Mouse (Mus musculus): ENCODE results near the gene Fyco1. TPM values are rescaled to one million over a fixed set of nuclear protein-coding genes. Genes with fewer than 3 reads are reported as not detected.
"Not testable (repeated sequence)": the region's sequence is repeated elsewhere in the genome, so short reads cannot be mapped to it uniquely, and the experiment has no call there.

Gene Fyco1
- total RNA-seq, 2 experiments from 2014 or later = 130 to 141 TPM

GRCm38 (mm10) chr9:123756752-123757151, 94.9 kb downstream of the Fyco1 start:
- DNase-seq (ENCODE audit: low spot score in 2 of 2) = no peak

GRCm38 (mm10) chr9:123754333-123754732, 97.4 kb downstream of the Fyco1 start:
- DNase-seq (ENCODE audit: low spot score in 2 of 2) = no peak

- DNase-seq (ENCODE audit: low spot score in 2 of 2) = not testable (repeated sequence)
Measured at GRCm38 (mm10) chr9:123749687-123750086, 102.0 kb downstream of the Fyco1 start.

GRCm38 (mm10) chr9:123740799-123741198, 110.9 kb downstream of the Fyco1 start:
- DNase-seq (ENCODE audit: low spot score in 2 of 2) = no peak

Other genes starting within 250 kb of the Fyco1 start
- not detected for gene Slc6a20b, start 219.3 kb downstream of the Fyco1 start, total RNA-seq (2021)
- under 1 TPM in 1 of 2 experiments, not detected in 1; 0.20 TPM for gene Ccr9, start 173.5 kb downstream of the Fyco1 start, total RNA-seq (2021)
- gene Slc6a20a, start 173.0 kb downstream of the Fyco1 start, total RNA-seq (2021) = not detected
- 10 to 100 TPM; 35.3 to 41.7 TPM for gene Lztfl1, start 134.2 kb downstream of the Fyco1 start, total RNA-seq (2021)
- not detected for gene Cxcr6, start 45.4 kb downstream of the Fyco1 start, total RNA-seq (2021)
- gene Xcr1, start 10.1 kb upstream of the Fyco1 start, total RNA-seq (2021) = not detected
- gene Ccr1, start 116.8 kb upstream of the Fyco1 start, total RNA-seq (2021) = 1 to 10 TPM; 3.7 to 4.2 TPM
- not detected for gene Ccr1l1, start 126.5 kb upstream of the Fyco1 start, total RNA-seq (2021)
- not detected for gene Ccr3, start 170.1 kb upstream of the Fyco1 start, total RNA-seq (2021)